In the genomic region with DNA sequence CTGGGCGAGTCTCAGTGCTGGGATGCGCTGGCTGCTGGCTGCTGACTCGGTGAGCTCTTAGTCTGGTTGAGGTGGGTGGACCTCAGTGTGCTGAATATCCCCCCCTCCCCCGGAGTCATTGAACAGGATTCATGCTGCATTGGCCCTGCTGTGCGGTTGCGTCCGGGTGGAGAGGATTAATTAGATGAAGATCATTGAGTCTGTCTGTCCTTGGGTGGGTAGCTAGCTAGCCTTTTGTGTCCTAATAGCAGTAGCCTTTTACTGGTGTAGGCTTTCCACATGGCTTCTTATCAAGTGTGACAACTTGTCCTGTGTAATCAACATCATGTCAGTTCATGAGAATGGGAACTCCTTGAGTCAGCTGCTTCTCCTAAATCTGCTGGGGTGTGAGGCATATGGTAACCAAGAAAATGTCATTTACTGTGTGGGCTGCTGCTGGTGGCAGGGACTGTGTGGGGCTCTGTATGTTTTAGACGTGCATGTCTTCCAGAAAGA, we compare ENCODE assay signal across 9 mouse cellular contexts. TPM values are rescaled to one million over a fixed set of nuclear protein-coding genes. Genes with fewer than 3 reads are reported as not detected.
DNase-seq lines count a peak whose midpoint lies in the region; ATAC-seq and TF ChIP-seq lines count a peak whose summit lies in the region.
"Had no signal": no experiment of that assay in that cellular context is flagged by ENCODE, and none has a peak within 500 bp of the region (broad histone marks: within the 10 kb centered on the region; RNA-seq: fewer than 3 reads in every experiment).

No protein-coding gene starts in this region.

- peaks cover 24% of the 10 kb centered on the region for H3K79me2 ChIP-seq in MEL (ENCODE audit: control insufficient read depth, insufficient read depth, low read length, poor library complexity)

- peak; percentile 66; the same call in 1 of the 2 replicates for ATAC-seq in hindbrain, embryonic 12.5 days (ENCODE audit: low FRiP score)
- ATAC-seq in liver, embryonic 13.5 days (ENCODE audit: low read depth): peak; percentile 34
- no peak for ATAC-seq in CD4-positive, CD25-positive, alpha-beta regulatory T cell, adult 4 months

- no peak overlapping the region for H3K27ac ChIP-seq in MEL (ENCODE audit: control insufficient read depth, low read depth, low read length)
- peak overlapping the region; percentile 31; the same call in 1 of the 2 replicates for H3K27ac ChIP-seq in hindbrain, embryonic 12.5 days
- peak overlapping the region; percentile 58; the same call in 1 of the 2 replicates for H3K27ac ChIP-seq in liver, embryonic 13.5 days
- H3K27ac ChIP-seq: neural tube, embryonic 12.5 days had no signal

- no peak for TF ChIP-seq RAD21 in MEL (IDR thresholded peaks at IDR 0.05; ENCODE audit: low read depth, low read length)

- H3K27me3 ChIP-seq in MEL (ENCODE audit: control insufficient read depth in 1 of 2, insufficient read depth in 2 of 2, low read length in 2 of 2): no peaks in the 10 kb centered on the region
- no peaks in the 10 kb centered on the region for H3K27me3 ChIP-seq in hindbrain, embryonic 12.5 days
- H3K27me3 ChIP-seq in liver, embryonic 13.5 days: no peaks in the 10 kb centered on the region
- H3K27me3 ChIP-seq: neural tube, embryonic 12.5 days had no signal

- peaks cover 8 to 12% of the 10 kb centered on the region in 2 experiments for H3K4me1 ChIP-seq in MEL (ENCODE audit: control insufficient read depth in 1 of 2, insufficient read depth in 2 of 2, low read length in 2 of 2)
- H3K4me1 ChIP-seq in hindbrain, embryonic 12.5 days: peaks cover 8% of the 10 kb centered on the region; the same call in 1 of the 2 replicates
- peaks cover 77% of the 10 kb centered on the region for H3K4me1 ChIP-seq in liver, embryonic 13.5 days (replicated peaks)

- 51% methylated on average over 8 of the region's 8 CpGs for WGBS in hindbrain, embryonic 12.5 days
- 65% methylated on average over 8 of the region's 8 CpGs for WGBS in liver, embryonic 13.5 days (ENCODE audit: insufficient replicate concordance)

- no peak for TF ChIP-seq CTCF in MEL (IDR thresholded peaks at IDR 0.05 in 2 of 3, conservative IDR thresholded peaks at IDR 0.05 in 1 of 3; ENCODE audit: control insufficient read depth in 1 of 3, insufficient read depth in 1 of 3, low read depth in 2 of 3, low read length in 3 of 3, poor library complexity in 1 of 3, severe bottlenecking in 1 of 3)

- no peak for TF ChIP-seq EP300 in MEL (IDR thresholded peaks at IDR 0.05; ENCODE audit: low read depth in 1 of 2, low read length in 2 of 2)

- H3K4me2 ChIP-seq in hindbrain, embryonic 12.5 days (replicated peaks): no peak overlapping the region
- H3K4me2 ChIP-seq in liver, embryonic 13.5 days: no peak overlapping the region
- H3K4me2 ChIP-seq: neural tube, embryonic 12.5 days had no signal

- no peak for DNase-seq in MEL (ENCODE audit: low read depth, low spot score)
- peak; percentile 61 to 77 for DNase-seq in cerebellum, postnatal 14 days
- DNase-seq in liver, embryonic 13.5 days: no peak
- DNase-seq in urinary bladder, postnatal 36 days (ENCODE audit: low spot score in 2 of 2): no peak
- DNase-seq in thymus, adult 18-20 months: no peak
- DNase-seq in ovary, postnatal 10 days (ENCODE audit: low spot score): no peak

- H3K9ac ChIP-seq in MEL (ENCODE audit: control insufficient read depth, low read depth, low read length, poor library complexity, severe bottlenecking): no peak overlapping the region
- no peak overlapping the region for H3K9ac ChIP-seq in hindbrain, embryonic 12.5 days
- peak overlapping the region; percentile 26; the same call in 1 of the 2 replicates for H3K9ac ChIP-seq in liver, embryonic 13.5 days
- H3K9ac ChIP-seq: neural tube, embryonic 12.5 days had no signal

- no peaks in the 10 kb centered on the region for H3K9me3 ChIP-seq in MEL (replicated peaks; ENCODE audit: insufficient read depth, low read length)
- no peaks in the 10 kb centered on the region for H3K9me3 ChIP-seq in hindbrain, embryonic 12.5 days (replicated peaks)
- H3K9me3 ChIP-seq in liver, embryonic 13.5 days (replicated peaks): no peaks in the 10 kb centered on the region
- H3K9me3 ChIP-seq: neural tube, embryonic 12.5 days had no signal

- H3K4me3 ChIP-seq in MEL (ENCODE audit: control insufficient read depth in 1 of 2, insufficient read depth in 1 of 2, low read depth in 2 of 2, low read length in 2 of 2): no peak overlapping the region
- no peak overlapping the region for H3K4me3 ChIP-seq in hindbrain, embryonic 12.5 days
- H3K4me3 ChIP-seq in liver, embryonic 13.5 days (replicated peaks): no peak overlapping the region
- H3K4me3 ChIP-seq: neural tube, embryonic 12.5 days had no signal

- no peak for TF ChIP-seq POLR2A in MEL (IDR thresholded peaks at IDR 0.05; ENCODE audit: control insufficient read depth in 1 of 2, insufficient read depth in 1 of 2, low read depth in 1 of 2, low read length in 2 of 2, poor library complexity in 1 of 2)

- H3K36me3 ChIP-seq in MEL (ENCODE audit: control insufficient read depth in 1 of 2, insufficient read depth in 2 of 2, low read length in 2 of 2): peaks cover 17 to 35% of the 10 kb centered on the region in 2 experiments
- peaks cover 27% of the 10 kb centered on the region for H3K36me3 ChIP-seq in hindbrain, embryonic 12.5 days
- peaks cover 56% of the 10 kb centered on the region for H3K36me3 ChIP-seq in liver, embryonic 13.5 days

TF ChIP-seq in MEL, 35 proteins besides CTCF, POLR2A, EP300 and RAD21 (continues in another document):
- no peak for TF ChIP-seq GABPA (IDR thresholded peaks at IDR 0.05; ENCODE audit: low read depth, low read length)
- TF ChIP-seq KAT2A (conservative IDR thresholded peaks at IDR 0.05; ENCODE audit: low read depth, low read length): no peak
- TF ChIP-seq MAZ (IDR thresholded peaks at IDR 0.05; ENCODE audit: low read depth, low read length): no peak
- TF ChIP-seq NRF1 (IDR thresholded peaks at IDR 0.05; ENCODE audit: insufficient read depth, low read depth, low read length, poor library complexity, severe bottlenecking): no peak
- TF ChIP-seq TBP (IDR thresholded peaks at IDR 0.05; ENCODE audit: low read depth, low read length): no peak
- no peak for TF ChIP-seq SMC3 (IDR thresholded peaks at IDR 0.05; ENCODE audit: low read depth, low read length)
- TF ChIP-seq POLR2AphosphoS2 (IDR thresholded peaks at IDR 0.05; ENCODE audit: low read length): no peak
- TF ChIP-seq SIN3A (IDR thresholded peaks at IDR 0.05; ENCODE audit: low read length): peak; percentile 65
- peak; percentile 43; the same call in 1 of the 2 replicates for TF ChIP-seq GATA1 (IDR thresholded peaks at IDR 0.05; ENCODE audit: low read depth, low read length)
- no peak for TF ChIP-seq USF1 (IDR thresholded peaks at IDR 0.05; ENCODE audit: low read depth, low read length)
- no peak for TF ChIP-seq TAL1 (IDR thresholded peaks at IDR 0.05; ENCODE audit: low read length)
- no peak for TF ChIP-seq ELF1 (IDR thresholded peaks at IDR 0.05; ENCODE audit: low read depth, low read length)
- TF ChIP-seq ZNF384 (IDR thresholded peaks at IDR 0.05; ENCODE audit: low read depth, low read length): no peak
- TF ChIP-seq UBTF (IDR thresholded peaks at IDR 0.05; ENCODE audit: borderline replicate concordance, insufficient read depth, low read depth, low read length): no peak
- peak; percentile 72; the same call in 1 of the 2 replicates for TF ChIP-seq MXI1 (IDR thresholded peaks at IDR 0.05; ENCODE audit: low read depth, low read length)
- TF ChIP-seq TCF12 (IDR thresholded peaks at IDR 0.05; ENCODE audit: low read depth, low read length): 0 out of 2 replicates have a peak, but pooled peaks have one; percentile 6
- TF ChIP-seq POLR2AphosphoS5 (IDR thresholded peaks at IDR 0.05; ENCODE audit: borderline replicate concordance, low read depth, low read length): no peak
- peak; percentile 83 for TF ChIP-seq ETS1 (IDR thresholded peaks at IDR 0.05; ENCODE audit: low read depth, low read length)
- TF ChIP-seq USF2 (IDR thresholded peaks at IDR 0.05; ENCODE audit: borderline replicate concordance in 1 of 2, insufficient read depth in 1 of 2, low read depth in 1 of 2, low read length in 2 of 2): no peak
- TF ChIP-seq NELFE (IDR thresholded peaks at IDR 0.05; ENCODE audit: low read depth, low read length): no peak
- TF ChIP-seq JUND (IDR thresholded peaks at IDR 0.05; ENCODE audit: low read depth, low read length): no peak
- TF ChIP-seq CHD1 (IDR thresholded peaks at IDR 0.05; ENCODE audit: low read depth, low read length): no peak
- no peak for TF ChIP-seq RCOR1 (IDR thresholded peaks at IDR 0.05; ENCODE audit: low read depth, low read length)
- no peak for TF ChIP-seq HCFC1 (IDR thresholded peaks at IDR 0.05; ENCODE audit: low read depth, low read length)
- TF ChIP-seq ZKSCAN1 (IDR thresholded peaks at IDR 0.05; ENCODE audit: low read depth, low read length): no peak

RNA-seq across cellular contexts. Expression of gene Bcl2l13, which starts 22.3 kb away (rescaled TPM):
- total RNA-seq in MEL (2012; rRNA removed): 48.0 and 49.9 TPM in 2 replicates
- polyA plus RNA-seq in MEL (2012; ENCODE audit: insufficient read depth in 1 of 2, insufficient read length in 2 of 2, low read depth in 1 of 2, low replicate concordance in 2 of 2, missing spikeins in 1 of 2): 10 to 100 TPM in 1 of 2 experiments, not detected in 1; 43.7 TPM
- polyA plus RNA-seq in hindbrain, embryonic 12.5 days (2016; fragmentation: Nextera tagmentation; extraction: Ambion mirVana): 38.2 and 40.0 TPM in 2 replicates
- 37.7 and 44.1 TPM in 2 replicates for polyA plus RNA-seq in liver, embryonic 13.5 days (2015; fragmentation: Nextera tagmentation; extraction: Ambion mirVana)
- 10 to 100 TPM; 10.4 to 11.7 TPM for polyA plus RNA-seq in CD4-positive, CD25-positive, alpha-beta regulatory T cell, adult 4 months (2017; shearing (Covaris generic))

RNA-seq across cellular contexts. Expression of gene Atp6v1e1, which starts 35.7 kb away (rescaled TPM):
- 100 and 123 TPM in 2 replicates for total RNA-seq in MEL (2012; rRNA removed)
- polyA plus RNA-seq in MEL (2012; ENCODE audit: insufficient read depth in 1 of 2, insufficient read length in 2 of 2, low read depth in 1 of 2, low replicate concordance in 2 of 2, missing spikeins in 1 of 2): 100 to 1,000 TPM in 1 of 2 experiments, not detected in 1; 129 TPM
- 178 and 180 TPM in 2 replicates for polyA plus RNA-seq in hindbrain, embryonic 12.5 days (2016; fragmentation: Nextera tagmentation; extraction: Ambion mirVana)
- polyA plus RNA-seq in liver, embryonic 13.5 days (2015; fragmentation: Nextera tagmentation; extraction: Ambion mirVana): 158 and 180 TPM in 2 replicates
- polyA plus RNA-seq in CD4-positive, CD25-positive, alpha-beta regulatory T cell, adult 4 months (2017; shearing (Covaris generic)): 10 to 100 TPM; 89.9 to 92.8 TPM

RNA-seq across cellular contexts. Expression of gene Bid, which starts 58.4 kb away (rescaled TPM):
- total RNA-seq in MEL (2012; rRNA removed): 27.5 and 28.2 TPM in 2 replicates
- polyA plus RNA-seq in MEL (2012; ENCODE audit: insufficient read depth in 1 of 2, insufficient read length in 2 of 2, low read depth in 1 of 2, low replicate concordance in 2 of 2, missing spikeins in 1 of 2): 10 to 100 TPM in 1 of 2 experiments, not detected in 1; 50.2 TPM
- 17.5 and 19.4 TPM in 2 replicates for polyA plus RNA-seq in hindbrain, embryonic 12.5 days (2016; fragmentation: Nextera tagmentation; extraction: Ambion mirVana)
- 27.9 and 28.4 TPM in 2 replicates for polyA plus RNA-seq in liver, embryonic 13.5 days (2015; fragmentation: Nextera tagmentation; extraction: Ambion mirVana)
- polyA plus RNA-seq in CD4-positive, CD25-positive, alpha-beta regulatory T cell, adult 4 months (2017; shearing (Covaris generic)): 10 to 100 TPM; 51.9 to 73.2 TPM

Comparison
In these comparisons a context has a peak if more than half of its experiments do, and no peak if none do; other contexts are left out.
1. DNase-seq: peak in cerebellum, postnatal 14 days (2 of 2); none in MEL (single experiment), liver, embryonic 13.5 days (single experiment), urinary bladder, postnatal 36 days (0 of 2), thymus, adult 18-20 months (0 of 2) and ovary, postnatal 10 days (single experiment).